Mouse (Mus musculus) c-Kit-negative CD71-positive TER-119-positive erythroid progenitor cells, embryonic 14.5 days (primary cell): Measurements from ENCODE around the gene Ptpn4.

ENCODE experiments used
- DNase-seq: peaks from one replicate; pipeline ENCODE4 v3.0.0-alpha.2; 2013; ENCODE audit warnings: low read depth, low spot score

Gene Ptpn4

DNA sequence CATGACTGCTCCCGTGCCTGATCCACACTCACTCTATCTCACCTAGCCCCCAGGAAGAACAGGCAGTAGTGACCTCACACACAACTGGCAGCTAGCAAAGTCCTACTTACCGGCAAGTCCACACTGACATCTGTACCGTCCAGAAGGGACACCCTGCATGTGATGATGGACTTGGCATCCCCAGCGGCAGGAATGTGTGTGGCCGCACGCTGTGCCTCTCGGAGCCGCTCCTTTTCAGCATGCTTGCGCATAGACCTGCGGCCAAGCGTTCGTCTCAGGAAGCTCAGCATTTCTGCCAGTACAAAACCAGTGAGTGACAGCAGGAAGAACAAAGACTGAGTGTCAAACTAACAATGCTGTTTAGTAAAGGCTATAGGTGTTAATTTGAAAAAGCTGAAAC lies 195.0 kb downstream of the Ptpn4 start:
- DNase-seq: no peak

DNA sequence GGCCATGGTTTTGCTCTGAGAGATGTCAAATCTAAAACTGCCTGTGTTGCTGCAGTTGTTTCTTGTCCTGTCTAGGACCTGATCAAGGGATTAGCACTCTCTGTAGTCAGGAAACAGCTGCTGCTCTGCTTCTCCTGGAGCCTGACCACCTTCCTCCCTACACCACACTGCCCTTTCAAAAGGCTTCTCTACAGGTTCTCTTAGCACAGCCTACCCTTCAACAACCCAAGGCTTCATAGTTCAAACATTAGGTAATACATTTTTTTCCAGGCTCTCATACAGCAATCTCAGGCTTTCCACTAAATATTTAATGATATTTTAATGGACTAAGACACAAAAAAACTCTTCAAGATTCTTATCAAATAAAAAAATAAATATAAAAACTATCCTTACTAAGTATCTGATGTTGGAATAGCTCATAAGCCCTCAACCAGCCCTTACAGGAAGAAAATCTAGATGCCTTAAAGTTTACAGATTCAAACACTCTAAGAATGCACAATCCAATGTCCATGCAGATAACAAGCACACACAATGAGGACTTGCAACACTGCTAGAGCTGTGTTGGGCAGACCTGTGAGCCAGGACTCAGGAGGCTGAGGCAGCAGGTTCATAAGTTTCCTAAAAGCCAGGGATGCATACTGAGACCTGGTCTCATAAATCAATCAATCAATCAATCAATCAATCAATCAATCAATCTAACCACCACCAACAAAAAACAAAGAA lies 196.2 kb downstream of the Ptpn4 start:
- no peak for DNase-seq

DNA sequence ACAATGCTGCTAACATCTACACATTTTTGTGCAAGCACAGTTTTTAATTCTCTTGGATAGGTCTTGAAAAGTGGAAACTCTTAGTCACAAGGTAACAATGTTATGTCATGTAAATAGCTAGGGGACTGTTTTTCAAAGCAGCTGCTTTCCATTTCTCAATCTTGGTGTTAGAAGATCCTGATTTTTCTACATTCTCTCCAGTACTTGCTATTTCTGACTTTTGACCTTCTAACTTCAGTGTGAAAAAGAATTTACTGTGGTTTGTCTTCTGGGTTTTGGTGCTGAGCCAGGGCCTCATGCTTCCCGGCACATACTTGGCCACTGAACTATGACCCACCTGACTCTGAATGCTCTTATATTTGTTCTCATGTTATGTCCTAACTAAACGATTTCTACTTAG lies 197.4 kb downstream of the Ptpn4 start:
- no peak for DNase-seq

DNA sequence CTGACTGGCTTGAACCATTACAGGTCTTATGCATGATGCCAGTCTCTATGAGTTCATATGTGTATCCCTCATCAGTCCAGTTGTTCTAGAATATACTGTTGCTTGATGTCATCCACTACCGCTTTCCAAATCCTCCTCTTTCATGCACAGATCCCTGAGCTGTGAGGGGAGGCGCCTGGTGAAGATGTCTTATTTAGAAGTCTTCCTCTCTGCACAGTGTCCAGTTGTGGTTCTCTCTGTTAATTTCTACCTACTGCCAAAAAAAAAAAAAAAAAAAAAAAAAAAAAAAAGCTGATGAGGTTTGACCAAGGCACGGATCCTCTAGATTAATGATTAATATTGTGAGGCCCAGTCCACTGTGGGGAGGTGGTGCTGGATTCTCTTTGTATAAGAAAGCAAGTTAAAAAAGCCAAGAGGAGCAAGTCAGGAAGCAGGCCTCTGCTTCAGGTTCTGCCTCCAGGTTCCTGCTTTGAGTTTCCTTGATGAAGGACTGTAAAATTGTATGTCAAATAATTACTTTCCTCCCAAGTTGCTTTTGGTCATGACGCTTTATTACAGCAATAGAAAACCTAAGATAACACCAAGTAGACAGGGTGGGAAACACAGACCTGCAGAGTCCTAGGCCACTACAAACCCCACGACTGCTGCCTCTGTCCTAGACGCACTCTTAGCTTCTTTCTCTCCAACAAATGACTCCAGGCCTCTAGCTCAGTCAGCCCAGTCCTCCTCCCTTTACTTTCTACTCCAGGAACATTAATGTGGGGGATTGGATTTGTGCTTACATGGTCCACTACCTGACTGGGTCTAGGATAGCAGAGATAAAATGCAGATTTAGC lies 200.0 kb downstream of the Ptpn4 start:
- DNase-seq: no peak

DNA sequence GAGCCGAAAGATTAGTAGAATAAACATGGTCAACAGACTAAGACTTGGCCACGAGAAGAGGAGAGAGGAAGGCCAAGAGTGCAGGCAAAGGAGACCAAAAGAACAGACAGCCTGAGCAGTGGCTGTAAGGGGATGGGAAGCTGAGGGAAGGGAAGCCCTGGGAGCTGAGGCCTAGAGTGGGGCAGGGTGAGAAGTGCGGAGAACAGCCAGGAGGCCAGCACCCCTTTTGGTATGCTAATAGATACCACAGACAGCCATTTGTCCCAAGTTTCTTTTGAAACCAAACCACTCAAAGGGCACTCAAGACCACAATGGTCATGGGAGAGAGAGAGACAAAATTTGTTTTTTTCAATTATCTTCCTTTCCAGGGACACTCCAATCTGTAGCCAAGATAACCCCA lies 202.7 kb downstream of the Ptpn4 start:
- no peak for DNase-seq

DNA sequence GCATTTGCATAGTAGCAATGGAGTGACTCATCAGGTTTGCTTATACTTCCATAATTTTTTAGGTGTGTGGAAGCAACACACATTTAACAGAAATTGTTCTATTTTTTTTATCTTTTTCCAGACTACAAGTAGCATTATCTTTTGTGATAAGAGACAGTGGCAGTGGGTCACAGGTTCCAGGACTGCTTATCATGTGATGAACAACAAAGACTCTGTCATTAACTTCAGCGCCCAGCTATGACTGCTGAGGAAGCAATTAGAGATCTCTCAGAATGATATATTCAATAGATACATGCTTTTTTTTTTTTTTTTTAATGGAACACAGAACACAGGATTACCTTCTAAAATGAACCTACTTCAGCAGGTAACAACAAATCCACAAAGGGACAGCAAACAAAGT lies 207.0 kb downstream of the Ptpn4 start:
- no peak for DNase-seq

DNA sequence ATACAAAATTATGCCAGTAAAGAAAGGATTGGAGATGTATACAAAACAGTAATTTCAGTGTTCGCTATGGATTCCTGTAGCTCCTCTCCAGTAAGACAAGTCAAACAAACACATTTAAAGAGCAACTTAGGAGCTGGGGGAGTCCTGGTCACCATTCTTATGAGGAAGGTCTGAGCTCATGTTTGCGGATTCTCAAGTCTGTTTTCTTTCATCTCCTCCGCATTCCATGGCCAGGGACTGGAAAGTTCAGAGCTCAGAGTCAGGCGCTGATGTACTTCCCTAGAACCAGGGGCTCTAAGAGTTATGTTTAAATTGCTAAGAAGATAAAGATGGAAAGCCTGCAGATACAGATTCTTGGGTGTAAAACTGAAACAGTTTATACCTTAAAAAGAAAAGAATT lies 210.6 kb downstream of the Ptpn4 start:
- no peak for DNase-seq

DNA sequence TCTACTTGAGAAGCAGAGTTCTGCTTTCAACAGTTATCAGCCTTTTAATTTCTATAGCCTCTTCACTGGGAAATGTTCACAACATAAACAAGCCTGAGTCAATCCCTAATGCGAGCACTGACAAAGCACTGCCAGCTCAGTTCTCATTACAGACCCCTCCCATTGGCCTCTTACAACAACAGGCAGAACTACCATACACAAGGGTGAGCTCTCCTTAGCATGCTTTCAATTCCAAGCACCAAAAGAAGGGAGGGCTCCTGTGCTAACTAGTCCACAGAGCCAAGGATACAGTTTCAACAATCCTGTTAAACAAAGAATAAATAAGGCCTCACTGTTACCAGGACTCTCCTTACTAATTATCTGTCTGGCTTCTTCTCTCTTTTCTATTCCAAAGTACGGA lies 213.0 kb downstream of the Ptpn4 start:
- DNase-seq: no peak

DNA sequence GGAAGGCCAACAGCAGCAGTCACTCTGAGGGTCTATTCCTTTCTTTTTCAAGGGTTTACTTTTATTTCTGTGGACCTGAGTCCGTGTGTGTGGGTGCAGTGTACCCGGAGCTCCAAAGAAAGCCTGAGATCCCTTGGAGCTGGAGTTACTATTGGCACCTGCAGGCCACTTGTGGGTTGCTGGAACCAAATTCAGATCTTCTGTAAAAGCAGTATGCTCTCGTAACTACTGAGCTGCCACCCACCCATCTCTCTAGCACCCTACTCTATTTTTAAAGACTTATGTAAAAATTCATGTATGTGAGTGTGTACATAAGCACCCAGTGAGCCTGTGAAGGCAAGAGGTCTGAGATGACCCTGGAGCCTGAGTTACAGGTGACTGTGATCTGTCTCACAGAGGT lies 232.0 kb downstream of the Ptpn4 start:
- no peak for DNase-seq
